Mouse (Mus musculus): Measurements from ENCODE around the gene Atxn1.

- TF ChIP-seq ZKSCAN1 (IDR thresholded peaks at IDR 0.05; ENCODE audit: borderline replicate concordance, low read depth, low read length) (peak; percentile 89), BHLHE40 (IDR thresholded peaks at IDR 0.05; ENCODE audit: low read depth, low read length) (no peak), CTCF (conservative IDR thresholded peaks at IDR 0.05 in 1 of 2, IDR thresholded peaks at IDR 0.05 in 1 of 2; ENCODE audit: low read depth in 2 of 2, low read length in 2 of 2) (no peak), CHD1 (IDR thresholded peaks at IDR 0.05; ENCODE audit: low read depth, low read length) (no peak), RCOR1 (conservative IDR thresholded peaks at IDR 0.05; ENCODE audit: low read depth, low read length) (no peak), ZNF384 (IDR thresholded peaks at IDR 0.05; ENCODE audit: low read depth, low read length) (no peak), USF1 (IDR thresholded peaks at IDR 0.05; ENCODE audit: low read depth, low read length) (no peak)
Measured at GRCm38 (mm10) chr13:45672628-45673027, 292.2 kb downstream of the Atxn1 start.
